Mouse (Mus musculus) heart, embryonic 16.5 days (tissue): ENCODE results near the gene Agbl4. TPM values are rescaled to one million over a fixed set of nuclear protein-coding genes. Genes with fewer than 3 reads are reported as not detected.

ENCODE experiments used
- ATAC-seq: fragments of 200-750 bp; cut with Nextera tagmentation; replicated peaks from 2 replicates; pipeline ENCODE4 v1.8.0; 2017; ENCODE audit warnings: moderate number of reproducible peaks; ENCODE audit not compliant: insufficient read depth, low FRiP score; ENCODE audit errors: extremely low read depth
- H3K27ac ChIP-seq: fragments of 300-500 bp; sonication (generic); 2 replicates; pipeline ENCODE4 v1.5.1; 2014; ENCODE audit warnings: mild to moderate bottlenecking, low read length, control low read depth, moderate library complexity
- H3K27me3 ChIP-seq: fragments of 300-500 bp; sonication (generic); 2 replicates; pipeline ENCODE4 v1.6.1; 2014; ENCODE audit warnings: low read length, mixed read lengths; ENCODE audit not compliant: control insufficient read depth, insufficient read depth
- H3K36me3 ChIP-seq: fragments of 300-500 bp; sonication (generic); 2 replicates; pipeline ENCODE4 v1.6.1; 2014; ENCODE audit not compliant: control insufficient read depth, insufficient read depth
- H3K4me1 ChIP-seq: fragments of 300-500 bp; sonication (generic); 2 replicates; pipeline ENCODE4 v1.6.1; 2014; ENCODE audit warnings: low read length, mixed read lengths; ENCODE audit not compliant: control insufficient read depth, insufficient read depth
- H3K4me2 ChIP-seq: fragments of 300-500 bp; sonication (generic); 2 replicates; pipeline ENCODE4 v1.6.1; 2014; ENCODE audit warnings: low read depth, mild to moderate bottlenecking, control low read depth, low read length
- H3K4me3 ChIP-seq: fragments of 300-500 bp; sonication (generic); 2 replicates; pipeline ENCODE4 v1.5.1; 2014; ENCODE audit warnings: mild to moderate bottlenecking, control low read depth, low read length
- H3K9ac ChIP-seq: fragments of 300-500 bp; sonication (generic); 2 replicates; pipeline ENCODE4 v1.6.1; 2014; ENCODE audit warnings: low read length, control low read depth
- H3K9me3 ChIP-seq: fragments of 300-500 bp; sonication (generic); replicated peaks from 2 replicates; pipeline ENCODE4 v1.6.1; 2016; ENCODE audit warnings: low read length; ENCODE audit not compliant: control insufficient read depth
- WGBS: fragments of 180-500 bp; shearing (Covaris S2); extraction: QIAGEN DNeasy Blood & Tissue Kit; methylation state at CpG from one replicate; pipeline ENCODE4 v1.1.7; 2014; 5-methylcytosine and 5-hydroxymethylcytosine counted together
- polyA plus RNA-seq: library from polyadenylated mRNA; unstranded; fragments of >200 nt; fragmentation: Nextera tagmentation; extraction: Ambion mirVana; gene quantifications from 2 replicates; pipeline ENCODE4 v1.2.1, GENCODE M21; 2015

Agbl4 gene
- polyA plus RNA-seq, 1 experiment from 2014 or later, result 0.97 TPM

GRCm38 (mm10) chr4:111332864-111333263 is 935.4 kb downstream of the Agbl4 start:
- Histone ChIP-seq H3K27me3 (no peaks in the 10 kb centered on the region), H3K9ac (no peak overlapping the region), H3K36me3 (no peaks in the 10 kb centered on the region), H3K9me3 (no peaks in the 10 kb centered on the region), H3K4me1 (no peaks in the 10 kb centered on the region), H3K4me3 (no peak overlapping the region), H3K4me2 (no peak overlapping the region), H3K27ac (no peak overlapping the region)
- ATAC-seq, result no peak
- WGBS, result 49% methylated on average over 4 of the region's 4 CpGs

- Histone ChIP-seq H3K27me3 (no peaks in the 10 kb centered on the region), H3K4me3 (no peak overlapping the region), H3K27ac (no peak overlapping the region), H3K4me2 (no peak overlapping the region), H3K4me1 (peaks cover 3% of the 10 kb centered on the region; the same call in 1 of the 2 replicates), H3K36me3 (no peaks in the 10 kb centered on the region), H3K9me3 (no peaks in the 10 kb centered on the region; the same call in 1 of the 2 replicates), H3K9ac (no peak overlapping the region)
- no peak for ATAC-seq
- WGBS, result 69% methylated on average over 4 of the region's 4 CpGs
Observed at GRCm38 (mm10) chr4:111349965-111350364, 952.5 kb downstream of the Agbl4 start.

- Histone ChIP-seq H3K36me3 (no peaks in the 10 kb centered on the region), H3K4me1 (peaks cover 3% of the 10 kb centered on the region; the same call in 1 of the 2 replicates), H3K27ac (no peak overlapping the region), H3K4me3 (no peak overlapping the region), H3K27me3 (no peaks in the 10 kb centered on the region), H3K9me3 (no peaks in the 10 kb centered on the region; the same call in 1 of the 2 replicates), H3K9ac (no peak overlapping the region), H3K4me2 (no peak overlapping the region)
- WGBS, result 48% methylated on average over 6 of the region's 6 CpGs
- no peak for ATAC-seq
Observed at GRCm38 (mm10) chr4:111350615-111351525, 953.4 kb downstream of the Agbl4 start.

DNA sequence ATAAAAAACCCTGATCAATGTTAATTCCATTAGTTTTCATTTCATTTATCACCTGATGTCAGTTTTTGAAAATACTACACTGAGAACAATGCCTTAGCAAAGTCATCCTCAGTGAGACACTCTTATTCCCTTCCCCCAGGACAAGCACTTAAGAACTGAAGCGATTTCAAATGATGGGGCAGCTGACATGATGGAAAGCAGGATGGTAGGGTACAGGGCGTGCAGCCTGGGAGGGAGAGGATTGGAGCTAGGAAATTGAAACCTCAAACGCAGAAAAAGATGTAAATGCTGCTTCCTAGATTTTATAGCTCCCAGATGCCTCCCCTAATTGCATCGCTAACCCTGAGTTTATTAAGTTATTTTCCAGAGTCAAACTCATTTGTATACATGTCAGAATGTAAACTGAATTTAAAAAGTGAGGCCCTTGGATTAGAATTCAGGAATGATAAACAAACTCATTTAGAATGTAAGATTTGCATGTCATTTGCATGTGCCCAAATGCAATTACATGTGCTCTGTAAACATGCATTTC is 959.2 kb downstream of the Agbl4 start:
- 64% methylated on average over 4 of the region's 4 CpGs for WGBS
- Histone ChIP-seq H3K27me3 (no peaks in the 10 kb centered on the region), H3K9ac (no peak overlapping the region), H3K36me3 (no peaks in the 10 kb centered on the region), H3K27ac (no peak overlapping the region), H3K4me3 (no peak overlapping the region), H3K4me2 (no peak overlapping the region), H3K4me1 (no peaks in the 10 kb centered on the region), H3K9me3 (no peaks in the 10 kb centered on the region; the same call in 1 of the 2 replicates)
- no peak for ATAC-seq

GRCm38 (mm10) chr4:111357176-111357575 is 959.7 kb downstream of the Agbl4 start:
- no peaks in the 10 kb centered on the region; the same call in 1 of the 2 replicates for H3K9me3 ChIP-seq
- H3K4me2 ChIP-seq, result no peak overlapping the region
- H3K27me3 ChIP-seq, result no peaks in the 10 kb centered on the region
- ATAC-seq, result no peak
- no peak overlapping the region for H3K9ac ChIP-seq
- H3K36me3 ChIP-seq, result no peaks in the 10 kb centered on the region
- no peak overlapping the region for H3K27ac ChIP-seq
- H3K4me1 ChIP-seq, result no peaks in the 10 kb centered on the region
- 71% methylated on average over 3 of the region's 3 CpGs for WGBS
- H3K4me3 ChIP-seq, result no peak overlapping the region

GRCm38 (mm10) chr4:111364199-111364598 is 966.7 kb downstream of the Agbl4 start:
- H3K27ac ChIP-seq, result no peak overlapping the region
- no peaks in the 10 kb centered on the region for H3K27me3 ChIP-seq
- WGBS, result 70% methylated on average over 2 of the region's 2 CpGs
- H3K36me3 ChIP-seq, result no peaks in the 10 kb centered on the region
- no peaks in the 10 kb centered on the region for H3K4me1 ChIP-seq
- H3K9ac ChIP-seq, result no peak overlapping the region
- ATAC-seq, result no peak
- no peak overlapping the region for H3K4me3 ChIP-seq
- H3K4me2 ChIP-seq, result no peak overlapping the region
- no peaks in the 10 kb centered on the region for H3K9me3 ChIP-seq

DNA sequence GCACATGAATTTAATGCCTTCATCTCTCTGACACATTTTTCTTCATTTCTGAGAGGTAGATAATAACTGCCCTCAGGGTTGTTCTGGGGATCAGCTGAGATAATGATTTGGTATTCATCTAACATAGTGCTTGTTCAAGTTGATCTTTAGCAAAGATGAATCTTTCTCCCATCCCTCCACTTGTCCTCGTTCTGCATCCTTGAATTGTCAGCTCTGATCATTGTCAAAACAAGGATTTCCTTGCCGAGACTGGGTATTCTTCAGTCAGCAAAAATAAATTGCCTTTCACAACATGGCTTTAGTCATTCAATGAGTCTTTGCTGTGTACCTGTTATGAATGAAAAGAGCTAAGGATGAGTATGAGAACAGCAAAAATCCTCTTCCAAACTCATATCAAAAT is 970.3 kb downstream of the Agbl4 start:
- Histone ChIP-seq H3K9ac (no peak overlapping the region), H3K36me3 (no peaks in the 10 kb centered on the region), H3K4me1 (no peaks in the 10 kb centered on the region), H3K4me2 (no peak overlapping the region), H3K27me3 (no peaks in the 10 kb centered on the region), H3K9me3 (no peaks in the 10 kb centered on the region), H3K27ac (no peak overlapping the region), H3K4me3 (no peak overlapping the region)
- 64% methylated on average over 2 of the region's 2 CpGs for WGBS
- no peak for ATAC-seq

DNA sequence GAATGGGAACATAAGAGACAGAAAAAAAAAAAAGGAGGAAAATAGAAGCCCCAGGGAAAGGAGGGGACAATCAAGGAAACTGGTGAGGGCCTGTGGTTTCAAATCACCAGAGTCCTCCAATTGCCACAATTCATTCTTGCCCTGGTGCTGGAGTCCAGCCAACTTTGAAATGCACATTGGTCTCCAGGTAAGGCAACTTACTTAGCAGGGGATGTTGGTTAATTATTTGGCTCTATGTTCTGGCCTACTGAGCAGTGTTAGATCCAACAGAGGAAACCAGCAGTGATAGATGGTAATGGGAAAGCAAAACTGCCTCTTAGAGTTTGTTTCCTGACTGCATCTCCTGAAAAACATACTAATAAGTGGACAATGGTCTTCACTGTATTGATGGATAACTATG is 979.7 kb downstream of the Agbl4 start:
- no peaks in the 10 kb centered on the region for H3K36me3 ChIP-seq
- H3K9me3 ChIP-seq, result peaks cover 3% of the 10 kb centered on the region; the same call in 1 of the 2 replicates
- no peak for ATAC-seq
- H3K4me1 ChIP-seq, result no peaks in the 10 kb centered on the region
- no peak overlapping the region for H3K4me2 ChIP-seq
- no peaks in the 10 kb centered on the region for H3K27me3 ChIP-seq
- no peak overlapping the region for H3K4me3 ChIP-seq
- no peak overlapping the region for H3K9ac ChIP-seq
- no peak overlapping the region for H3K27ac ChIP-seq

DNA sequence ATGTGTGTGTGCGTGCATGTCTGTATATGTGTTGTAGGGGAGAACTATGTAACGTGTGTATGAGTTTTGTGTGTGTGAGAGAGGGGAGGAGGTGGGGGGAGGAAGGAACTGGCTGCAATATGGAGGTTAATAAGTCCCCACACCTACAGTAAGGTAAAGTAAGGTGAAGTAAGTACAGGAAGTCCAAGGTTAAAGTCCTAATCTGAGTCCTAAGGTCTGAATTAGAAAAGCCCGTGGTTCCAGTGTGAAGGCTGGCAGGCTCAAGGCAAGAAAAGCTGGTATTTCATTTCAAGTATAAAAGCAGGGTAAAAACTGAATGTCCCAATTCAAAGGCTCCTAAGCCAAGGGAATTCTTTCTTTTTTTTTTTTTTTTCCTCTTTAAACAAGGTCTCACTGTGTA is 980.6 kb downstream of the Agbl4 start:
- Histone ChIP-seq H3K36me3 (no peaks in the 10 kb centered on the region), H3K9me3 (peaks cover 3% of the 10 kb centered on the region; the same call in 1 of the 2 replicates), H3K4me1 (no peaks in the 10 kb centered on the region), H3K4me2 (no peak overlapping the region), H3K4me3 (no peak overlapping the region), H3K27me3 (no peaks in the 10 kb centered on the region), H3K9ac (no peak overlapping the region), H3K27ac (no peak overlapping the region)
- ATAC-seq, result no peak
- WGBS, result 90% methylated on average over 3 of the region's 3 CpGs
